Mouse (Mus musculus): Measurements from ENCODE around the gene Fam50a.

DNA sequence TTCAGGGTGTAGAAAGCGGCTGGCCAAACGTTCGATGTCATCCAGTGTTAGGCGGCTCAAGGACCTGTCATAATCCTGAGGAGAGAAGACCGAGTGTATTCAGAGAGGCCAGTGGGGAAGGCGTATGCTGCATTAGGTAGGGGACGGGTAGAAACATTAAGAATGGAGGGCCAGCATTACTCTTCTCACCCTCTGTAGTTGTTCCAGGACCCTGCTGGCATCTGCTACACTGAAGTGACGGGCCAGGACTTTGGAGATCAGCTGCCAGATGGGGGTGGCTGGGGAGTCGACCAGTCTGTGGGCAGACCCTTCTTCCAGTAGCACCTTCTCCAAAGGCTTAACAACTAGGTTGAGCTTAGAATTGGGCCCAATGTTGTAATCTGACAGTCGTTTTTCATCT lies 54.7 kb downstream of the Fam50a start:
- TF ChIP-seq POLR2A (IDR thresholded peaks at IDR 0.05; ENCODE audit: low read depth, low read length) = no peak
- no peak for TF ChIP-seq CTCF (IDR thresholded peaks at IDR 0.05; ENCODE audit: extremely low read depth, insufficient read length, insufficient replicate concordance, low read depth, low read length)

All from small intestine, adult 2 months (tissue).